Mouse (Mus musculus) neutrophil, adult 59 days (primary cell): ENCODE measurements around the gene Foxred2. TPM values are rescaled to one million over a fixed set of nuclear protein-coding genes. Genes with fewer than 3 reads are reported as not detected.

ENCODE experiments used
- total RNA-seq, 2 experiments: library from RNA; stranded (reverse); gene quantifications; 1 replicate in 1 of 2; 2 replicates in 1 of 2; pipeline ENCODE4 v1.2.4; 2023

The Foxred2 gene
- 10 to 100 TPM; 28.0 to 30.9 TPM for total RNA-seq

GRCm38 (mm10) chr15:77956404-77956901 is at the start of gene Foxred2:
TSS of gene Foxred2 (minus strand) at chr15:77956722.

GRCm38 (mm10) chr15:77970470-77971292 is 14.2 kb upstream of the Foxred2 start, which contains the start of gene Eif3d:
TSS of gene Eif3d (minus strand) at chr15:77970813.

GRCm38 (mm10) chr15:77928673-77929331 is 27.7 kb downstream of the Foxred2 start, which contains the start of gene Txn2:
TSS of gene Txn2 (minus strand) at chr15:77929006.

Other genes starting within 250 kb of the Foxred2 start
- not detected for gene Apol9b, start 227.7 kb downstream of the Foxred2 start, total RNA-seq
- gene Apol8, start 199.7 kb downstream of the Foxred2 start, total RNA-seq, result 1 to 10 TPM; 5.1 to 8.3 TPM
- 1,000 to 10,000 TPM; 1,538 to 1,599 TPM for gene Myh9, start 114.5 kb downstream of the Foxred2 start, total RNA-seq
- gene Txn2, start 27.7 kb downstream of the Foxred2 start, total RNA-seq, result 10 to 100 TPM; 68.0 to 69.7 TPM
- 10 to 100 TPM; 70.3 to 83.7 TPM for gene Eif3d, start 14.1 kb upstream of the Foxred2 start, total RNA-seq
- not detected for gene Cacng2, start 163.3 kb upstream of the Foxred2 start, total RNA-seq
- 1 to 10 TPM; 8.4 to 8.9 TPM for gene Ift27, start 217.4 kb upstream of the Foxred2 start, total RNA-seq
- gene Pvalb, start 249.7 kb upstream of the Foxred2 start, total RNA-seq, result 1 to 10 TPM in 1 of 2 experiments, not detected in 1; 1.0 TPM